Mouse (Mus musculus) CH12.LX (cell line): Measurements from ENCODE around the gene Gtdc1. TPM values are rescaled to one million over a fixed set of nuclear protein-coding genes. Genes with fewer than 3 reads are reported as not detected.

Experiments used
- DNase-seq: peaks from one replicate; pipeline ENCODE4 v3.0.0-alpha.2; 2013; ENCODE audit errors: extremely low read depth
- H3K27ac ChIP-seq: 2 replicates; pipeline ENCODE4 v1.5.1; 2012; ENCODE audit warnings: low read depth, mild to moderate bottlenecking, control low read depth, moderate library complexity; ENCODE audit not compliant: insufficient read depth
- H3K27me3 ChIP-seq: replicated peaks from 2 replicates; pipeline ENCODE3; 2012; ENCODE audit warnings: inconsistent platforms
- H3K36me3 ChIP-seq, 2 experiments: replicated peaks in 1 of 2; 2 replicates each; pipeline versions ENCODE3 to v1.6.1; 2012; ENCODE audit warnings: inconsistent platforms in 1 of 2, low read length in 1 of 2, mild to moderate bottlenecking in 1 of 2, mixed read lengths in 1 of 2, moderate library complexity in 1 of 2; ENCODE audit not compliant: control insufficient read depth in 1 of 2, insufficient read depth in 1 of 2
- H3K4me1 ChIP-seq, 2 experiments: 2 replicates each; pipeline ENCODE4 v1.6.1; 2012; ENCODE audit warnings: inconsistent platforms in 1 of 2, moderate library complexity in 1 of 2; ENCODE audit not compliant: insufficient read depth in 2 of 2, control insufficient read depth in 1 of 2
- H3K4me2 ChIP-seq: 2 replicates; pipeline ENCODE4 v1.6.1; 2012; ENCODE audit warnings: low read depth, mild to moderate bottlenecking, control low read depth; ENCODE audit not compliant: poor library complexity, insufficient read depth, severe bottlenecking
- H3K4me3 ChIP-seq, 3 experiments: fragments of 150-350 bp in 1 of 3; sonication (generic) in 1 of 3; replicated peaks in 1 of 3; 2 replicates each; pipeline versions ENCODE3 to v1.5.1; 2011 to 2012; ENCODE audit warnings: low read depth in 2 of 3, low read length in 2 of 3, mild to moderate bottlenecking in 2 of 3, moderate library complexity in 2 of 3, control low read depth in 1 of 3, improper control_type of control experiment in 1 of 3, inconsistent platforms in 1 of 3, mixed read lengths in 1 of 3; ENCODE audit not compliant: poor library complexity in 1 of 3
- H3K79me2 ChIP-seq: replicated peaks from 2 replicates; pipeline ENCODE4 v1.6.1; 2012; ENCODE audit warnings: mild to moderate bottlenecking, moderate library complexity; ENCODE audit not compliant: control insufficient read depth, poor library complexity, insufficient read depth, severe bottlenecking; ENCODE audit errors: extremely low read depth
- H3K9ac ChIP-seq: 2 replicates; pipeline ENCODE4 v1.6.1; 2012; ENCODE audit warnings: low read depth, mild to moderate bottlenecking, control low read depth, moderate library complexity; ENCODE audit not compliant: insufficient read depth
- H3K9me3 ChIP-seq: replicated peaks from 2 replicates; pipeline ENCODE3; 2012; ENCODE audit warnings: low read length, inconsistent platforms, mixed read lengths
- BHLHE40 ChIP-seq: IDR thresholded peaks from 2 replicates; pipeline ENCODE4 v1.6.1; 2011; ENCODE audit warnings: mild to moderate bottlenecking, low read depth, low read length, improper control_type of control experiment
- CHD1 ChIP-seq: IDR thresholded peaks from 2 replicates; pipeline ENCODE4 v1.6.1; 2012; ENCODE audit warnings: low read depth, low read length, improper control_type of control experiment, inconsistent platforms
- CTCF ChIP-seq, 2 experiments: IDR thresholded peaks in 1 of 2; conservative IDR thresholded peaks in 1 of 2; 2 replicates each; pipeline ENCODE4 v1.5.1; 2011 to 2012; ENCODE audit warnings: low read depth in 2 of 2, low read length in 2 of 2, improper control_type of control experiment in 1 of 2, inconsistent platforms in 1 of 2, mild to moderate bottlenecking in 1 of 2, moderate library complexity in 1 of 2
- E2F4 ChIP-seq: IDR thresholded peaks from 2 replicates; pipeline ENCODE4 v1.6.1; 2011; ENCODE audit warnings: low read depth, low read length, improper control_type of control experiment; ENCODE audit not compliant: insufficient replicate concordance
- EP300 ChIP-seq: IDR thresholded peaks from 2 replicates; pipeline ENCODE4 v1.6.1; 2011; ENCODE audit warnings: low read length, improper control_type of control experiment
- ETS1 ChIP-seq: conservative IDR thresholded peaks from 2 replicates; pipeline ENCODE4 v1.6.1; 2012; ENCODE audit warnings: low read depth, mild to moderate bottlenecking, inconsistent platforms, low read length, improper control_type of control experiment, moderate library complexity
- GABPA ChIP-seq: IDR thresholded peaks from 2 replicates; pipeline ENCODE4 v1.6.1; 2012; ENCODE audit warnings: low read depth, low read length, improper control_type of control experiment, inconsistent platforms; ENCODE audit not compliant: insufficient replicate concordance
- HCFC1 ChIP-seq: IDR thresholded peaks from 2 replicates; pipeline ENCODE4 v1.6.1; 2012; ENCODE audit warnings: low read depth, mild to moderate bottlenecking, inconsistent platforms, low read length, improper control_type of control experiment
- JUND ChIP-seq: conservative IDR thresholded peaks from 2 replicates; pipeline ENCODE4 v1.6.1; 2011; ENCODE audit warnings: low read depth, low read length, improper control_type of control experiment
- MAFK ChIP-seq: IDR thresholded peaks from 2 replicates; pipeline ENCODE4 v1.6.1; 2011; ENCODE audit warnings: low read length, improper control_type of control experiment; ENCODE audit not compliant: insufficient replicate concordance
- MAX ChIP-seq: IDR thresholded peaks from 2 replicates; pipeline ENCODE4 v1.6.1; 2011; ENCODE audit warnings: low read length, improper control_type of control experiment
- MAZ ChIP-seq: IDR thresholded peaks from 2 replicates; pipeline ENCODE4 v1.6.1; 2012; ENCODE audit warnings: low read depth, mild to moderate bottlenecking, inconsistent platforms, low read length, improper control_type of control experiment, moderate library complexity
- MEF2A ChIP-seq: IDR thresholded peaks from 2 replicates; pipeline ENCODE4 v1.6.1; 2014; ENCODE audit warnings: low read depth, mild to moderate bottlenecking, inconsistent platforms, low read length, improper control_type of control experiment, borderline replicate concordance
- MXI1 ChIP-seq: IDR thresholded peaks from 2 replicates; pipeline ENCODE4 v1.6.1; 2011; ENCODE audit warnings: mild to moderate bottlenecking, low read depth, low read length, improper control_type of control experiment
- MYC ChIP-seq: IDR thresholded peaks from 2 replicates; pipeline ENCODE4 v1.6.1; 2011; ENCODE audit warnings: low read depth, mild to moderate bottlenecking, improper control_type of control experiment, low read length
- NELFE ChIP-seq: IDR thresholded peaks from 2 replicates; pipeline ENCODE4 v1.6.1; 2011; ENCODE audit warnings: low read depth, low read length, improper control_type of control experiment
- NRF1 ChIP-seq: IDR thresholded peaks from 2 replicates; pipeline ENCODE4 v1.6.1; 2014; ENCODE audit warnings: low read depth, mild to moderate bottlenecking, inconsistent platforms, low read length, improper control_type of control experiment, moderate library complexity
- PAX5 ChIP-seq: IDR thresholded peaks from 2 replicates; pipeline ENCODE4 v1.6.1; 2012; ENCODE audit warnings: low read length, inconsistent platforms, mixed read lengths
- POLR2A ChIP-seq: IDR thresholded peaks from 2 replicates; pipeline ENCODE4 v1.6.1; 2011; ENCODE audit warnings: low read depth, mild to moderate bottlenecking, improper control_type of control experiment, low read length
- POLR2AphosphoS2 ChIP-seq: IDR thresholded peaks from 2 replicates; pipeline ENCODE4 v1.6.1; 2011; ENCODE audit warnings: low read depth, low read length, improper control_type of control experiment
- RAD21 ChIP-seq: IDR thresholded peaks from 2 replicates; pipeline ENCODE4 v1.6.1; 2011; ENCODE audit warnings: low read depth, mild to moderate bottlenecking, low read length, improper control_type of control experiment, moderate library complexity
- RCOR1 ChIP-seq: conservative IDR thresholded peaks from 2 replicates; pipeline ENCODE4 v1.6.1; 2012; ENCODE audit warnings: low read depth, mild to moderate bottlenecking, inconsistent platforms, low read length, improper control_type of control experiment
- SIN3A ChIP-seq: IDR thresholded peaks from 2 replicates; pipeline ENCODE4 v1.6.1; 2012; ENCODE audit warnings: low read length, improper control_type of control experiment, inconsistent platforms
- SMC3 ChIP-seq: IDR thresholded peaks from 2 replicates; pipeline ENCODE4 v1.6.1; 2011; ENCODE audit warnings: low read depth, low read length, improper control_type of control experiment
- TBP ChIP-seq: conservative IDR thresholded peaks from 2 replicates; pipeline ENCODE4 v1.6.1; 2011; ENCODE audit warnings: low read depth, low read length, improper control_type of control experiment
- TCF12 ChIP-seq: IDR thresholded peaks from 2 replicates; pipeline ENCODE4 v1.6.1; 2014; ENCODE audit warnings: low read depth, mild to moderate bottlenecking, inconsistent platforms, low read length, improper control_type of control experiment
- USF1 ChIP-seq: IDR thresholded peaks from 2 replicates; pipeline ENCODE4 v1.6.1; 2014; ENCODE audit warnings: low read depth, mild to moderate bottlenecking, inconsistent platforms, low read length, improper control_type of control experiment
- USF2 ChIP-seq: conservative IDR thresholded peaks from 2 replicates; pipeline ENCODE4 v1.6.1; 2011; ENCODE audit warnings: low read depth, low read length, improper control_type of control experiment
- ZC3H11A ChIP-seq: IDR thresholded peaks from 2 replicates; pipeline ENCODE4 v1.6.1; 2012; ENCODE audit warnings: low read depth, mild to moderate bottlenecking, inconsistent platforms, low read length, improper control_type of control experiment
- ZMIZ1 ChIP-seq: IDR thresholded peaks from 2 replicates; pipeline ENCODE4 v1.6.1; 2012; ENCODE audit warnings: low read depth, mild to moderate bottlenecking, inconsistent platforms, low read length, improper control_type of control experiment
- ZNF384 ChIP-seq: IDR thresholded peaks from 2 replicates; pipeline ENCODE4 v1.6.1; 2012; ENCODE audit warnings: low read depth, low read length, improper control_type of control experiment, inconsistent platforms
- dilution Hi-C: fragments of 300-500 bp; cut with MboI; formaldehyde crosslinking; loops from 2 replicates; pipeline ENCODE4 v1.14.3; 2020; ENCODE audit warnings: low sequenced_read_pairs; ENCODE audit not compliant: extremely low pct_unique_long_range_greater_than_20kb, extremely low pct_ligation_motif_present
- in situ Hi-C: fragments of 300-500 bp; cut with MboI; formaldehyde crosslinking; loops from 3 replicates; pipeline ENCODE4 v1.14.3; 2019; ENCODE audit warnings: low sequenced_read_pairs, low pct_ligation_motif_present, low pct_unique_long_range_greater_than_20kb, mixed read lengths
- polyA plus RNA-seq: library from polyadenylated mRNA; unstranded; fragments of >175 nt; gene quantifications from 2 replicates; pipeline ENCODE4 v1.2.1, GENCODE M21; 2012; ENCODE audit warnings: low read depth; ENCODE audit not compliant: insufficient read length
- total RNA-seq, 2 experiments: library from RNA; depleted of rRNA; stranded (reverse); fragments of 300-350 nt in 1 of 2; fragments of >200 nt in 1 of 2; gene quantifications; 2 replicates each; pipeline ENCODE4 v1.2.3; 2012 to 2014

The Gtdc1 gene
- total and polyA plus RNA-seq, 3 experiments, result 11.1 to 18.2 (median 15.8) TPM

DNA sequence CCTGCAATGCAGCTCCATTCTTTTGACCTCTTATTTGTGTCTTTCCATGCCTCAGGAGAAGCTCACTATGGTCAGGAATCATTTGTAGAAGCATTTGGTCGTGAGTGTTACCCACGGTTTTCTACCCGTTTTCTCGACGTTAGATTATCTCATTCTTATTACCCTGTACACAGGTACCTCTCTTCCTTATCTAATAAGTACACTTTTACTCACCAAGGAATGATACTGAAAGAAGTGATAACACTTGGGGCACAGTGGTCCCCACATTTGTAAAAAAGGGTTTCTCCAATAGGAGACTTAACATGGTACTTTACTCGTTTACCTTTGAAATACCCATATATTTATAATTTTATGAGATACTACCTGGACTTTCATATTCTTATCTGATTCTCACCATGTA, 28.0 kb upstream of the Gtdc1 start:
- no peaks in the 10 kb centered on the region for H3K36me3 ChIP-seq
- H3K4me2 ChIP-seq, result peak overlapping the region; percentile 83
- dilution Hi-C loops (no loop called here), in situ Hi-C loops (no loop called here)
- peak overlapping the region; percentile 68 for H3K9ac ChIP-seq
- TF ChIP-seq E2F4 (no peak), SIN3A (no peak), MAZ (no peak), BHLHE40 (no peak), HCFC1 (no peak), NRF1 (no peak), JUND (no peak), USF1 (no peak), TBP (no peak), ZNF384 (no peak), USF2 (no peak), NELFE (no peak), MAFK (no peak)
- TF ChIP-seq, all 38 proteins: peak for 0
- Histone ChIP-seq H3K4me1 (peaks cover 17 to 67% of the 10 kb centered on the region in 2 experiments), H3K79me2 (peaks cover 9% of the 10 kb centered on the region), H3K27me3 (no peaks in the 10 kb centered on the region), H3K9me3 (no peaks in the 10 kb centered on the region), H3K4me3 (no peak overlapping the region), H3K27ac (peak overlapping the region; percentile 97)
- DNase-seq, result no peak

DNA sequence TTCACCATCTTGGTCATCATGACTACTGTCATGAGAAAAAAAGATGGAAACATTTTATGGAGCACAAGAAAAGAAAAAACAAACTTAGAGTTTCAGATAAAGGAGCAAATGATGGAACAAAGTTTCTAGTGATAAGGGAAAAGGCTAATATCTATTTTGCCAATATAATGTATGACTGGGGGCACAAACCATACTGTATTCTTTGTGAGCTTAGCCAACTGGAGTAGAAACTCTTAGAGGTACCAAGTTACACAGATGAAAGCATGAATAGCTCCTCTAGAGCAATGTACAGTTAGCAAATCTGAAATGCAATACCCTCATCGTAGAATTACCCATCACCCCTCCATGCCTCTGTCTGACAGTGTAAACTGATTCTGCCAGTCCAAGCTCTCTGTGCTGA, 26.7 kb upstream of the Gtdc1 start:
- DNase-seq, result no peak
- no peaks in the 10 kb centered on the region for H3K36me3 ChIP-seq
- H3K4me2 ChIP-seq, result peak overlapping the region; percentile 72
- H3K4me3 ChIP-seq, result peak overlapping the region; percentile 50 to 52 (median 50)
- H3K4me1 ChIP-seq, result peaks cover 6 to 57% of the 10 kb centered on the region in 2 experiments; a peak in 3 of 4 replicates
- peak overlapping the region; percentile 68 for H3K9ac ChIP-seq
- H3K79me2 ChIP-seq, result peaks cover 5% of the 10 kb centered on the region
- no peaks in the 10 kb centered on the region for H3K9me3 ChIP-seq
- no peaks in the 10 kb centered on the region for H3K27me3 ChIP-seq
- peak overlapping the region; percentile 96 for H3K27ac ChIP-seq
- in situ Hi-C loops, result no loop called here
- dilution Hi-C loops, result no loop called here
- TF ChIP-seq TCF12, result peak; percentile 19; the same call in 1 of the 2 replicates
- peak; percentile 65; the same call in 1 of the 2 replicates for TF ChIP-seq SIN3A
- no peak for TF ChIP-seq E2F4
- no peak for TF ChIP-seq PAX5
- TF ChIP-seq JUND, result no peak
- TF ChIP-seq RCOR1, result no peak
- no peak for TF ChIP-seq USF1
- TF ChIP-seq MYC, result 0 out of 2 replicates have a peak, but pooled peaks have one; percentile 35
- 0 out of 2 replicates have a peak, but pooled peaks have one; percentile 59 for TF ChIP-seq MXI1
- no peak for TF ChIP-seq ETS1
- no peak; the same call in 1 of the 2 replicates for TF ChIP-seq RAD21
- TF ChIP-seq SMC3, result no peak
- TF ChIP-seq CTCF (conservative IDR thresholded peaks at IDR 0.05 in 1 of 2, IDR thresholded peaks at IDR 0.05 in 1 of 2; ENCODE audit: low read depth in 2 of 2, low read length in 2 of 2), result no peak
- TF ChIP-seq MAX, result no peak
- no peak for TF ChIP-seq MAFK
- no peak for TF ChIP-seq POLR2AphosphoS2
- TF ChIP-seq ZC3H11A, result no peak
- no peak for TF ChIP-seq MAZ
- TF ChIP-seq NRF1, result no peak
- no peak for TF ChIP-seq TBP
- no peak for TF ChIP-seq GABPA
- TF ChIP-seq USF2, result no peak
- peak; percentile 78; the same call in 1 of the 2 replicates for TF ChIP-seq CHD1
- TF ChIP-seq POLR2A, result no peak
- TF ChIP-seq HCFC1, result no peak
- TF ChIP-seq MEF2A, result 0 out of 2 replicates have a peak, but pooled peaks have one; percentile 41
- TF ChIP-seq ZMIZ1, result peak; percentile 73; the same call in 1 of the 2 replicates
- TF ChIP-seq ZNF384, result no peak
- TF ChIP-seq EP300, result peak; percentile 24; the same call in 1 of the 2 replicates
